Mouse (Mus musculus) liver, embryonic 11.5 days (tissue): ENCODE measurements around the gene Gskip. TPM values are rescaled to one million over a fixed set of nuclear protein-coding genes. Genes with fewer than 3 reads are reported as not detected.

ENCODE experiments used
- ATAC-seq: fragments of 200-750 bp; cut with Nextera tagmentation; replicated peaks from 2 replicates; pipeline ENCODE4 v1.8.0; 2017; ENCODE audit warnings: moderate number of reproducible peaks, mild to moderate bottlenecking, moderate TSS enrichment, moderate library complexity; ENCODE audit not compliant: low FRiP score
- DNase-seq: peaks from one replicate; pipeline ENCODE4 v3.0.0-alpha.2; 2017; ENCODE audit warnings: low spot score
- H3K27ac ChIP-seq: fragments of 300-500 bp; sonication (generic); 2 replicates; pipeline ENCODE4 v1.5.1; 2014; ENCODE audit warnings: mild to moderate bottlenecking, low read depth, low read length, control low read depth
- H3K27me3 ChIP-seq: fragments of 300-500 bp; sonication (generic); replicated peaks from 2 replicates; pipeline ENCODE4 v1.6.1; 2014; ENCODE audit warnings: low read length, mixed read lengths; ENCODE audit not compliant: control insufficient read depth, insufficient read depth
- H3K36me3 ChIP-seq: fragments of 300-500 bp; sonication (generic); 2 replicates; pipeline ENCODE4 v1.6.1; 2014; ENCODE audit warnings: mild to moderate bottlenecking, low read length, moderate library complexity, mixed read lengths; ENCODE audit not compliant: control insufficient read depth, insufficient read depth
- H3K4me1 ChIP-seq: fragments of 300-500 bp; sonication (generic); replicated peaks from 2 replicates; pipeline ENCODE4 v1.6.1; 2014; ENCODE audit warnings: low read length, mixed read lengths; ENCODE audit not compliant: control insufficient read depth, insufficient read depth
- H3K4me2 ChIP-seq: fragments of 300-500 bp; sonication (generic); 2 replicates; pipeline ENCODE4 v1.6.1; 2014; ENCODE audit warnings: mild to moderate bottlenecking, control low read depth, moderate library complexity
- H3K4me3 ChIP-seq: fragments of 300-500 bp; sonication (generic); 2 replicates; pipeline ENCODE4 v1.5.1; 2014; ENCODE audit warnings: low read depth, low read length, control low read depth
- H3K9ac ChIP-seq: fragments of 300-500 bp; sonication (generic); 2 replicates; pipeline ENCODE4 v1.6.1; 2014; ENCODE audit warnings: low read depth, low read length, control low read depth
- H3K9me3 ChIP-seq: fragments of 300-500 bp; sonication (generic); 2 replicates; pipeline ENCODE4 v1.6.1; 2016; ENCODE audit warnings: low read length, inconsistent platforms, mixed read lengths; ENCODE audit not compliant: control insufficient read depth
- WGBS: fragments of 180-500 bp; shearing (Covaris S2); extraction: QIAGEN DNeasy Blood & Tissue Kit; methylation state at CpG from one replicate; pipeline ENCODE4 v1.1.7; 2014; 5-methylcytosine and 5-hydroxymethylcytosine counted together
- polyA plus RNA-seq: library from polyadenylated mRNA; unstranded; fragments of >200 nt; fragmentation: Nextera tagmentation; extraction: Ambion mirVana; gene quantifications from 2 replicates; pipeline ENCODE4 v1.2.1, GENCODE M21; 2014

Gskip gene
- polyA plus RNA-seq, 1 experiment from 2014 or later: 27.5 TPM

DNA sequence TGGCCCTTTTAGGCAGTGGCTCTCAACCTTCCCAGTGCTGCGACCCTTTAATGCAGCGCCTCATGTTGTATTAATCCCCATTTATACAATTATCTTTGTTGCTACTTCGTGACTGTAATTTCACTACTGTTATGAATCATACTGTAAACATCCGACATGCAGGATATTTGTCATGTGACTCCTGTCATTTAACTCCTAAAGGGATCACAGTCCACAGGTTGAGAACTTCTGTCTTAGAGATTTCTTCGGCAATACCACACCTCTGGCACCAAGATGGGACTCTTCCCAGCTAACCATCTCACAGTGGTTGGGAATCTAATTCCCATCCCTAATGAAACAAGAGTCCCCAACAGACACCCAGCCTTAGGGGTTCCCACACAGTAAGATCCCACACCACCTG, 63.5 kb downstream of the Gskip start:
- H3K27me3 ChIP-seq: no peaks in the 10 kb centered on the region
- H3K27ac ChIP-seq: no peak overlapping the region
- H3K4me2 ChIP-seq: no peak overlapping the region
- ATAC-seq (no peak), DNase-seq (no peak)
- 0 out of 2 replicates have a peak, but pooled peaks cover 4% of the 10 kb centered on the region for H3K9me3 ChIP-seq
- H3K4me3 ChIP-seq: no peak overlapping the region
- H3K9ac ChIP-seq: no peak overlapping the region
- H3K36me3 ChIP-seq: no peaks in the 10 kb centered on the region
- H3K4me1 ChIP-seq: no peaks in the 10 kb centered on the region
- 81% methylated on average over 5 of the region's 5 CpGs for WGBS

Other genes starting within 250 kb of the Gskip start
- 0.49 and 0.93 TPM in 2 replicates for gene D430019H16Rik, start 231.0 kb upstream of the Gskip start, polyA plus RNA-seq
- gene Bdkrb2, start 121.6 kb upstream of the Gskip start, polyA plus RNA-seq: not detected in 2 replicates
- 0.31 and 0.37 TPM in 2 replicates for gene Bdkrb1, start 81.7 kb upstream of the Gskip start, polyA plus RNA-seq
- gene Atg2b, start 382 bp downstream of the Gskip start, polyA plus RNA-seq: 26.3 and 28.2 TPM in 2 replicates
- 0.10 TPM in 1 of 2 replicates, not detected in the other for gene Ak7, start 21.1 kb downstream of the Gskip start, polyA plus RNA-seq
- 178 and 192 TPM in 2 replicates for gene Papola, start 99.9 kb downstream of the Gskip start, polyA plus RNA-seq